Mouse (Mus musculus) stomach, postnatal 0 days (tissue): ENCODE data around the gene Nell2. TPM values are rescaled to one million over a fixed set of nuclear protein-coding genes. Genes with fewer than 3 reads are reported as not detected.

Source experiments
- ATAC-seq: fragments of 200-750 bp; cut with Nextera tagmentation; 2 replicates; pipeline ENCODE4 v1.8.0; 2017; ENCODE audit not compliant: low FRiP score, low TSS enrichment
- DNase-seq: peaks from one replicate; pipeline ENCODE4 v3.0.0-alpha.2; 2016; ENCODE audit warnings: low spot score
- H3K27ac ChIP-seq: fragments of 300-500 bp; sonication (generic); replicated peaks from 2 replicates; pipeline ENCODE4 v1.5.1; 2014; ENCODE audit warnings: mild to moderate bottlenecking, control low read depth
- H3K27me3 ChIP-seq: fragments of 300-500 bp; sonication (generic); 2 replicates; pipeline ENCODE4 v1.6.1; 2014; ENCODE audit warnings: low read length; ENCODE audit not compliant: control insufficient read depth, insufficient read depth
- H3K36me3 ChIP-seq: fragments of 300-500 bp; sonication (generic); 2 replicates; pipeline ENCODE4 v1.6.1; 2014; ENCODE audit warnings: low read length, mixed read lengths; ENCODE audit not compliant: control insufficient read depth, insufficient read depth
- H3K4me1 ChIP-seq: fragments of 300-500 bp; sonication (generic); replicated peaks from 2 replicates; pipeline ENCODE4 v1.6.1; 2014; ENCODE audit warnings: antibody characterized with exemption; ENCODE audit not compliant: control insufficient read depth, insufficient read depth
- H3K4me2 ChIP-seq: fragments of 300-500 bp; sonication (generic); replicated peaks from 2 replicates; pipeline ENCODE4 v1.6.1; 2014; ENCODE audit warnings: low read depth, mild to moderate bottlenecking, control low read depth, moderate library complexity
- H3K4me3 ChIP-seq: fragments of 300-500 bp; sonication (generic); 2 replicates; pipeline ENCODE4 v1.5.1; 2014; ENCODE audit warnings: low read depth, low read length, control low read depth
- H3K9ac ChIP-seq: fragments of 300-500 bp; sonication (generic); 2 replicates; pipeline ENCODE4 v1.6.1; 2014; ENCODE audit warnings: mild to moderate bottlenecking, low read length, control low read depth, mixed read lengths
- H3K9me3 ChIP-seq: fragments of 300-500 bp; sonication (generic); 2 replicates; pipeline ENCODE4 v1.6.1; 2016; ENCODE audit warnings: low read length; ENCODE audit not compliant: control insufficient read depth
- CTCF ChIP-seq: IDR thresholded peaks from 2 replicates; pipeline ENCODE4 v1.5.1; 2016; ENCODE audit warnings: antibody characterized with exemption, low read depth, mild to moderate bottlenecking, moderate library complexity
- EP300 ChIP-seq: optimal IDR thresholded peaks from 2 replicates; pipeline ENCODE3; 2016; ENCODE audit warnings: antibody characterized with exemption
- WGBS: fragments of 180-500 bp; shearing (Covaris S2); extraction: QIAGEN DNeasy Blood & Tissue Kit; methylation state at CpG from one replicate; pipeline ENCODE4 v1.1.7; 2014; 5-methylcytosine and 5-hydroxymethylcytosine counted together
- polyA plus RNA-seq: library from polyadenylated mRNA; unstranded; fragments of >200 nt; fragmentation: Nextera tagmentation; extraction: Ambion mirVana; gene quantifications from 2 replicates; pipeline ENCODE4 v1.2.1, GENCODE M21; 2015

The Nell2 gene
- polyA plus RNA-seq, 1 experiment from 2014 or later, result 5.8 TPM

GRCm38 (mm10) chr15:95467195-95467594 is 61.2 kb downstream of the Nell2 start:
- Histone ChIP-seq H3K27ac (no peak overlapping the region), H3K9me3 (no peaks in the 10 kb centered on the region), H3K27me3 (no peaks in the 10 kb centered on the region), H3K9ac (no peak overlapping the region), H3K4me2 (no peak overlapping the region), H3K4me1 (no peaks in the 10 kb centered on the region), H3K36me3 (no peaks in the 10 kb centered on the region), H3K4me3 (no peak overlapping the region)
- ATAC-seq (no peak), DNase-seq (no peak)
- WGBS, result 30% methylated on average over 6 of the region's 6 CpGs
- TF ChIP-seq CTCF, result no peak
- no peak for TF ChIP-seq EP300

DNA sequence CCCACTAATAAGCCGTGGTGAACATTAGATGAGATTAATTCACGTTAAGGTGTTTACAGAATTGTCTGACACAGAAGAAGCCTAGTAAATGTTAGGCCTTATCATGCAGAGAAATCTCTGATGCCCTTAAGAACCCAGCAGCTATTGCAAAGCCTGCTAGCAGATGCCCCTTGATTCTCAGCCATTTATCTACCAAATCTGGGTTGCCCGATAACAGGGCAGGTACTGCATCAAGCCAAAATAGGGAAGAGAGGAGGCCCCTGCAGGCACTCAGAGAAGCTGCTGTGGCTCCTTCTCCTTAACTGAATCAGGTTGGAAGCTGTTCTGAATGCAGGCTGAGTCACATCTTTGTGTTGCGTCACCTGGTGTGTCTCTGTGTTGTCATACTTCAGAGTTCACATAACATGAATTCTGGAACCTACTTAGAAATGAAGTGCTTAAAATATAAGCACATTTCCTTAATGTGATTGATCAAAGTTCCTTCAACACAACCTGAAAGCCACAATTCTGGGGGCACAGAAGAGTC is 68.3 kb downstream of the Nell2 start:
- no peaks in the 10 kb centered on the region for H3K4me1 ChIP-seq
- H3K9me3 ChIP-seq, result no peaks in the 10 kb centered on the region
- ATAC-seq (no peak), DNase-seq (no peak)
- no peak for TF ChIP-seq CTCF
- no peak for TF ChIP-seq EP300
- WGBS, result 66% methylated on average over 4 of the region's 4 CpGs
- no peak overlapping the region for H3K9ac ChIP-seq
- H3K4me3 ChIP-seq, result no peak overlapping the region
- H3K4me2 ChIP-seq, result no peak overlapping the region
- H3K36me3 ChIP-seq, result no peaks in the 10 kb centered on the region
- H3K27ac ChIP-seq, result no peak overlapping the region
- H3K27me3 ChIP-seq, result no peaks in the 10 kb centered on the region

DNA sequence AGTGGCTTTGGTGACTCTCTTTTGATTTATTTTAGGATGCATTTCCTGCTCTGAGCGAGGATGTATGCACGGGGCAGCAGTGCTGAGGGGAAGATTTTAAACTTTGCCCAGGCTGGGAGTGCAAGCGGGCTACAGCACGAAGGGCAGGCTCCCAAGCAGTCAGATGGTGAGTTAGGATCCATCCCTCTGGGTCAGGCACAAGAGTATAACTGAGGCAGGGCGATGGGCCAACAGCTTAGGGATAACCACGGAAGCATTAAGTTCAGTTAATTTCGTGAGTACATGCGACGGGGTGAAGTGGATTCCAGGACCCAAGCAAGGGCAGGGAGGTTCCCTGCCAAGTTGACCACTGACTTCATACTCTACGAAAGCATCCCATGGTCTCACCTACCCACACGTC is 83.8 kb downstream of the Nell2 start:
- H3K9me3 ChIP-seq, result no peaks in the 10 kb centered on the region
- H3K4me3 ChIP-seq, result no peak overlapping the region
- 80% methylated on average over 11 of the region's 11 CpGs for WGBS
- no peaks in the 10 kb centered on the region for H3K36me3 ChIP-seq
- H3K27me3 ChIP-seq, result no peaks in the 10 kb centered on the region
- H3K4me2 ChIP-seq, result no peak overlapping the region
- ATAC-seq (no peak), DNase-seq (no peak)
- no peak overlapping the region for H3K9ac ChIP-seq
- H3K27ac ChIP-seq, result no peak overlapping the region
- TF ChIP-seq CTCF, result no peak
- no peak for TF ChIP-seq EP300
- H3K4me1 ChIP-seq, result no peaks in the 10 kb centered on the region

DNA sequence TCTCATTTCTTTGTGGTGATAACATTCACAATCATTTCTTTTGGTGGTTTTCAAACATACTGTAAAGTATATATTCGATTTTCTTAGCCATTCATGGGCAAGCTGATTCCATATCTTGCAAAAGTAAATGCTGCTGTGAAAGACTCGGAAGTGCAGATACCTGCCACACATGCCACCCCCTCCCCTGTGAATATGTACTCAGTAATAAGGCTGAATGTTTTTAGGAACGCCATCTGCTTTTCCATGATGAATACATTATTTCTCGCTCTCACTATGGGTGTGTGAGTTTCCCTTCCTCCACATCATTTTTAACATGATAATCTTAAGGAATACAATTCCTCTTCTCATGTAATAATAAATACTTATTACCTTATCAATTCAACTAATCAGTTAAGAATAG is 90.6 kb downstream of the Nell2 start:
- no peaks in the 10 kb centered on the region for H3K9me3 ChIP-seq
- no peak for TF ChIP-seq EP300
- no peak for TF ChIP-seq CTCF
- no peaks in the 10 kb centered on the region for H3K36me3 ChIP-seq
- no peaks in the 10 kb centered on the region for H3K27me3 ChIP-seq
- H3K4me2 ChIP-seq, result no peak overlapping the region
- ATAC-seq (no peak), DNase-seq (no peak)
- no peak overlapping the region for H3K4me3 ChIP-seq
- WGBS, result 85% methylated on average over 4 of the region's 4 CpGs
- no peak overlapping the region for H3K27ac ChIP-seq
- H3K4me1 ChIP-seq, result no peaks in the 10 kb centered on the region
- H3K9ac ChIP-seq, result no peak overlapping the region

- 74% methylated on average over 1 of the region's 1 CpGs for WGBS
- no peaks in the 10 kb centered on the region for H3K36me3 ChIP-seq
- no peaks in the 10 kb centered on the region for H3K4me1 ChIP-seq
- H3K27me3 ChIP-seq, result no peaks in the 10 kb centered on the region
- DNase-seq (no peak), ATAC-seq (no peak)
- H3K27ac ChIP-seq, result no peak overlapping the region
- TF ChIP-seq CTCF (no peak), EP300 (no peak)
- no peak overlapping the region for H3K4me2 ChIP-seq
- no peak overlapping the region for H3K9ac ChIP-seq
- no peak overlapping the region for H3K4me3 ChIP-seq
- no peaks in the 10 kb centered on the region for H3K9me3 ChIP-seq
Observed at GRCm38 (mm10) chr15:95436261-95436660, 92.1 kb downstream of the Nell2 start.

DNA sequence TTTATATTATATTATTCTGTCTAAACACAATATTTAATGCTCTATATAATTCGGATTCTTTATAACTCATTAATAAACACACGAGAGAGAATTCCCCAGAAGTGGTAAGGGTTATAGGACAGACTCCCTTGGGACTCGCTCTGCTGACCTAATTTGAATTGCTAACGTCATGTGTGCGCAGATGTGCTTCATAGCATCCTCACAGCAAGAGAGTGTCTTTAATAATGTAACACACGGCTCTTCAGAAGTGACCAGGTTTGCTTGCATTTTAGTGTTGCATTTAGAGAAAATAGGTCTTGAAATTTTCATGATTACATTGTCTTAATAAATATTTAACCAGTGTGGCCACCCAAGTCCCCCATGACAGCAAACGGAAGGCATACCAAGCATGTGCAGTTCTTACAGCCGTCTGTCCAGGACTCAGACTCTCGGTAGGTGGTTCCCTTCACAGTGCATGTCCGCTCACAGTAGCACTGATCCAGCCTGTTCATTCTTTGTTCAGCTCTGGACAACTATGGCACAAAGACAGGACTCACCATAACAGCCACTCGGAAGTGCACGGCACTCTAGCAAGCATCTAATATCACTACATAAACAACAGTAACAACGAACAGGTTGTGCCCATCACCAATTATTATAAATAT is 97.1 kb downstream of the Nell2 start:
- TF ChIP-seq EP300, result no peak
- no peak for TF ChIP-seq CTCF
- H3K9me3 ChIP-seq, result no peaks in the 10 kb centered on the region
- 59% methylated on average over 13 of the region's 13 CpGs for WGBS
- ATAC-seq (no peak), DNase-seq (no peak)
- no peak overlapping the region for H3K9ac ChIP-seq
- H3K4me3 ChIP-seq, result no peak overlapping the region
- no peaks in the 10 kb centered on the region for H3K27me3 ChIP-seq
- H3K4me2 ChIP-seq, result no peak overlapping the region
- no peak overlapping the region for H3K27ac ChIP-seq
- H3K36me3 ChIP-seq, result no peaks in the 10 kb centered on the region
- H3K4me1 ChIP-seq, result no peaks in the 10 kb centered on the region
